Mouse (Mus musculus): ENCODE data around the gene Ccdc187.

The Ccdc187 gene

GRCm38 (mm10) chr2:26207559-26207958 lies 86.8 kb downstream of the Ccdc187 start:
- no peak for DNase-seq

- no peak for DNase-seq
These were observed 88.6 kb downstream of the Ccdc187 start for GRCm38 (mm10) chr2:26205761-26206160.

- DNase-seq = peak in 1 of 2 experiments; percentile 9
These were observed 89.2 kb downstream of the Ccdc187 start for GRCm38 (mm10) chr2:26205126-26205525.

- DNase-seq = no peak
These were observed 91.4 kb downstream of the Ccdc187 start for GRCm38 (mm10) chr2:26202849-26203475.

GRCm38 (mm10) chr2:26201926-26202848 lies 92.2 kb downstream of the Ccdc187 start:
- DNase-seq = no peak

- DNase-seq = no peak
These were observed 95.9 kb downstream of the Ccdc187 start for GRCm38 (mm10) chr2:26198488-26198887.

GRCm38 (mm10) chr2:26194552-26195339 lies 99.6 kb downstream of the Ccdc187 start:
- DNase-seq = no peak
